Mouse (Mus musculus): Measurements from ENCODE around the gene Txn2. TPM values are rescaled to one million over a fixed set of nuclear protein-coding genes. Genes with fewer than 3 reads are reported as not detected.
"Not testable (repeated sequence)": the region's sequence is repeated elsewhere in the genome, so short reads cannot be mapped to it uniquely, and the experiment has no call there.

Txn2 gene
- polyA plus RNA-seq, 1 experiment: 208 TPM

DNA sequence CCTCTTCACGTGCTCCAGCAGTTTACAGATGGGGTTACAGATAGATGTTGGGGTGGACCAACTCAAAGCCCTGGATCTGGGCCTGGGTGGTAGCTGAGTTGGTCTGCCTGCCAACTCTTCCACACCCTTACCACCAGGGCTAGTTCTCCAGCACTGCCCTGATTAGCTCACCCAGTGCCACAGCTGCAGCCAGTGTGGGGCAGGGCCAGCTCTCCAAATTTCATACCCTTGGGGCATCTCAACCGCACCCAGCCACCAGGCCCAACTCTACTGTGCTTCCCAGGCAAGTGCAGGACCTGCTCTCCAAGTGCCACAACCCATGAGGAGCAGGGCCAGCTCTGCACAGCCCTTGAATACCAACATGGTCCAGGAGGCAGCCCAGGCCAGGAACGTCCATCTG is 49.0 kb downstream of the Txn2 start:
- DNase-seq (ENCODE audit: low read depth): no peak

DNA sequence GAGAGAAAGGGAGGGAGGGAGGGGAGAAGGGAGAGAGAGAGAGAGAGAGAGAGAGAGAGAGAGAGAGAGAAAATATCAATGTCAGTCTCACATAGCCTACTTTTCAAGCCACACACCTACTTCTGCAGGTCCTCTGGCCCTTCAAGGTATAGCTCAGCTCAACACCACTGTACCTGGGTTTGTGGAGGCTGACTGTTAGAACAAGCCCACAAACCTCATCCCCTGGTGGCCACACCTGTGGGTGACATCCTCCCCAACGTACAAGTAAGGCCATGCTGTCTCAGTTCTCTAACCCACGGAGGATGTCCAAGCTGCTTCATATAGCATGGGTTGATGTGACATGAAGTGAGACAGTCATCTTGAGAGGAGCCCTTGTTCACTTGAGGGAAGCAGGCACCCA is 51.6 kb downstream of the Txn2 start:
- DNase-seq (ENCODE audit: low read depth): no peak

DNA sequence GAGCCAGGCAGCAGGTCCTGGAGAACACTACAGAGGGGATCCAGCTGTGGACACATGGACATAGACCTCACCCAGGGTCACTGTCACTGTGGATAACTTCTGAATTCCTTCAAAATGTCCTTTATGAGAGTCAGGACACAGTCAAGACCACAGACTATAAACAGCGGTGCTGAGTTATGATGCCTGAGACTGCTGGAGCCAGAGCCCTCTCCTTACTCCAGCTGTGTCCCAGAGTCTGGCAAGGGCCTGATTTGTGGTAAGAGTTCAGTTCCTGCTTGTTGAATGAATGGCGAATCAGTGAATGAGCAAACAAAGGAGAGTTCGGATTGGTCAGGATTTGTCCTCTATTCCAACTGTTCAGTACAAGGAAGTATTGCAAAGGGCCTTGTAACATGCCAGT is 52.1 kb downstream of the Txn2 start:
- DNase-seq (ENCODE audit: low read depth): no peak

DNA sequence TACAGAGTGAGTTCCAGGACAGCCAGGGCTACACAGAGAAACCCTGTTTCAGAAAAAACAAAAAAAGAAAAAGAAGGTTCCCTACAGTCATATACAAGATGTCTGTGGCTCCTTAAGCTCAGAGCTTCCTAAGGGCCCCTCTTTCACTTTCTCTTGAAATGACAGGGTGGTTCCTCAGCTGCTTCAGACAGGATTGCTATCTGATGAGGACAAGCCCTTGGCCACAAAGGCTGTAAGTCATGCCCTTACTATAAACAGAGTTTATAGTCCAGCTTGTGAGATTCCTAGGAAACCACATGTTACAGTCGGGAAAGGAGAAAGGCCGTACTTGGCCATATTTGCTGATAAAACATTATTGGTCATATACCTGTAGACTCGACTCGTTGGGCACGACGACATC is 52.9 kb downstream of the Txn2 start:
- no peak for DNase-seq (ENCODE audit: low read depth)

DNA sequence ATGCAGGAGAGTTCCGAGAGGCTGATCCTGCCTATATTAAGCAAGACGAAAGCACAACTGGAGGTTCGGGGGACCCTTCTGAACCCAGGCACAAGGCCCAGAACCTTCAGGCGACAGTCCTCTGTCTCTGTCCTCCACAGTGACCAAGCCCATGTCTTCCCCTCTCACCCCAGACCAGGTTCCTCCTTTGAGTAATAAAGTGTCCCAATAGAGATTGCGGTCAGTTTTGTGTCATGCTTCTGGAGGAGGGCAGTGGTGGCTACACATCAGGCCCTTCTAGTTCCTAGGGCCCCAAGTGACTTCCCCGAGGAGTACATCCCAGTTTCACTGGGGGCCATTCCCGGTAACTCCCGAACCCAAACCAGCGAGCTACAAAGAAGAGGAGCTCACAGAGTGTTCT is 54.0 kb downstream of the Txn2 start:
- no peak for DNase-seq (ENCODE audit: low read depth)

DNA sequence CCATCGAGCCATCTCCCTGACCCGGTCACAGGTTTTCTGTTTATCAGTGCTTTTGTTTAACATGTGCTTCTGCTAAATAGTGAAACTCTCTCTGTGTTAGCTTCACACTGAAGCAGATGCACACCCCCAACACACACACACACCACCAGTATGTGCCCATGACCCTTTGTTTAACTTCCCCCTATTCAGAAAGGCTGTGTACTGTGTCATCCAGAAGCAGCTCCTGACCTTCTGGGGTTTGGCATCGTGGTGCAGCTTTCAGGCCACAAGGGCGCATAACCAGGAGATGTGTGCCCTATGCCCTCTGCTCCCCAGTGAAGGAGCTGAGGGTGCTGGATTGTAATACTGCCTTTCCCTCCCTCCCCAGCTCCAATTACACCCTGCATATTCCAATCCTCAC is 54.5 kb downstream of the Txn2 start:
- DNase-seq (ENCODE audit: low read depth): no peak

DNA sequence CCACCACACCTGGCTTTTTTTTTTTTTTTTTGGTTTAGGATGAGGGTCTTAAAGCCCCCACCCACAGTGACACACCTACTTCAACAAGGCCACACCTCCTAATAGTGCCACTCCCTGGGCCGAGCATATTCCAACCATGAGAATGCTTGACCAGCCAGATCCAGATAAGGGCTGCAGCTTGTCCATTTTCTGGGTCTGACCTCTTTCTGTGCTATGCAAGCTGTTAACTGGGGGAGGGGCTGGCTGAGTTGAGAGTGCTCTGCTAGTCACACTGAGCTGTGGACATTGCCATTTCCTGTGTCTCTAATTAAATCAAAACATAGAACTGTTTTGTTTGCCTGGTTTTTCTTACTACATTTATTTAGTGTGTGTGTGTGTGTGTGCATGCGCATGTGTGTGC is 55.2 kb downstream of the Txn2 start:
- no peak for DNase-seq (ENCODE audit: low read depth)

DNA sequence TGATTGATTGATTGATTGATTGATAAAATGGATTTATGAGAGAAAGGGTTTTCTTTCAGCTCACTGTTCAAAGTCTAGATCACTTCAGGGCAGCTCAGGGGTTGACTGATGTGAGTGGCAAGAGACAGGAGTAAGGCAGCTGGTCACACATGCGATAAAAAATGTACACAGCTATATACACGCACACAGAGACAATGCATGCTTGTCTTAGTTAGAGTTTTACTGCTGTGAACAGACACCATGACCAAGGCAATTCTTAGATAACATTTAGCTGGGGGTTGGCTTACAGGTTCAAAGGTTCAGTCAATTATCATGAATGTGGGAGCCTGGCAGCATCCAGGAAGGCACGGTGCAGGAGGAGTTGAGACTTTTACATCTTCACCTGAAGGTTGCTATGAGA is 55.8 kb downstream of the Txn2 start:
- no peak for DNase-seq (ENCODE audit: low read depth)

DNA sequence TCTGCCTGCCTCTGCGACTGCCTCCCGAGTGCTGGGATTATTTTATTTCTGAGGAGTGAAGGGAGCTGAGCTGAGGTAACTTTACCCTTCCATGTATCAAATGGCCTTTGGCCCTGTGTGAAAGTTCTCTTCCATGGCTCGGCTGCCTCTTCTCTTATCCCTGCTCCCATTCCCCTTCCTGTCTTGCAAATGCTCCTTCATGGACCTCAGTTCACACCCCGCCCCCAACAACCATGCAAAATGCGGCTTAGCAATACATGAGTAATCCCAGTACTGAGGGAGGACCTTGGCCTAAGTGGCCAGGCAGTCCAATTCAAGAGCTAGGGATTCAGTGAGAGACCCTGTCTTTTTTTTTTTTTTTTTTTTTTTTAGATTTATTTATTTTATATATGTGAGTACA is 60.5 kb downstream of the Txn2 start:
- no peak for DNase-seq (ENCODE audit: low read depth)

DNA sequence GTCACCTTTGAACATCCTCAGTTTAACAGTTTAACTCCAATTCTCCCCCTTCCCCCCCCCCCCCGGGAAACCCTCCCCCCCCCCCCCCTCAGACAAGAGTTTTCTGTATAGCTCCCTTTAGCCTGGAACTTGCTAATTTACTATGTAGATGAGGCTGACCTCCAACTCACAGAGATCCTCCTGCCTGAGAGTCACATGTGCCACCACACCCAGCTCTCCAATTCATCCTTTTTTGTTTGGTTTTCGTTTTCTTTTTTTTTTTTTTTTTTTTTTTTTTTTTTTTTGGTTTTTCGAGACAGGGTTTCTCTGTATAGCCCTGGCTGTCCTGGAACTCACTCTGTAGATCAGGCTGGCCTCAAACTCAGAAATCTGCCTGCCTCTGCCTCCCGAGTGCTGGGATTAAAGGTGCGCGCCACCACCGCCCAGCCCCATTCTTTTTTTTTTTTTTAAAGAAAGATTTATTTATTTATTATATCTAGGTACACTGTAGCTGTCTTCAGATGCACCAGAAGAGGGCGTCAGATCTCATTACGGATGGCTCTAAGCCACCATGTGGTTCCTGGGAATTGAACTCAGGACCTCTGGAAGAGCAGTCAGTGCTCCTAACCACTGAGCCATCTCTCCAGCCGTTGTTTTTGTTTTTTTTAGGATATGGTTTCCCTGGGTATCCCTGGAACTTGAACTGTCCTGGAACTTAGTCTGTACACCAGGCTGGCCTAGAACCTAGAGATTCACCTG is 61.4 kb downstream of the Txn2 start:
- not testable (repeated sequence) for DNase-seq (ENCODE audit: low read depth)

DNA sequence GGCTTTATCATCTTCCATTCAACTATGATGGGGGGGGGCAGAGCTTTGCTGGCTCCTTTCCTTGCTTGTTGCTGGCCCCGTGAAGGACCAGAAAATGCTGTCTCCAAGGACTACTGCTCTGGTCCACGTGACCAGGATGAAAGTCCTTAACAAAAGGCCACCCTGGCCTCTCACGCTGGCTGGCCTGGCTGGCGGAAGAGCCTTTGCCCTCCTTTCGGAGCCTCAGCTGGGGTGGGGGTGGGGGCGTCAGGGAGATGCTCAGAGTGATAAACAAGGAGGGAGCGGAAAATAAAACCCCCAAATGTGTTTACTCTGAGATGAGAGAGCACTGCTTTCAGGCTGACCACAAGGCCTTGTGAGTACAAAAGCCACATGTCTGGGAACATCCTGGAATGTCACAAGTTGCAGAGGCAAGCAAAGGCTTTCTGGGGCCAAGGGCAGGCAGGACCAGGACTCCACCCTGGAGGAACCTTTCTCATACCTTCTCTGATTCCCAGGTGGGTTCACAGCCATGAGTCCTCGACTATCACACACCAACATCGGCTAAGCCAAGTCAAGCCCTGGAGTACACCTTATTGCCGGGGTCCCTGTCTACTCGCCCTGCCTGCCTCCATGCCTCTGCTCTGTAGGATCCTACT is 62.1 kb downstream of the Txn2 start:
- DNase-seq (ENCODE audit: low read depth): no peak

Other genes with a start within 250 kb of the Txn2 start
- 0.09 and 0.34 TPM in 2 replicates for gene Apol7e, start 230.1 kb downstream of the Txn2 start, polyA plus RNA-seq (2012; rRNA removed)
- gene Apol9b, start 200.0 kb downstream of the Txn2 start, polyA plus RNA-seq (2012; rRNA removed): 3.7 and 4.1 TPM in 2 replicates
- 0.07 TPM in 1 of 2 replicates, not detected in the other for gene Apol8, start 172.0 kb downstream of the Txn2 start, polyA plus RNA-seq (2012; rRNA removed)
- gene Myh9, start 86.8 kb downstream of the Txn2 start, polyA plus RNA-seq (2012; rRNA removed): 68.6 and 83.3 TPM in 2 replicates
- 38.5 and 50.1 TPM in 2 replicates for gene Foxred2, start 27.7 kb upstream of the Txn2 start, polyA plus RNA-seq (2012; rRNA removed)
- 117 and 127 TPM in 2 replicates for gene Eif3d, start 41.8 kb upstream of the Txn2 start, polyA plus RNA-seq (2012; rRNA removed)
- gene Cacng2, start 191.0 kb upstream of the Txn2 start, polyA plus RNA-seq (2012; rRNA removed): not detected in 2 replicates
- 36.6 and 40.8 TPM in 2 replicates for gene Ift27, start 245.1 kb upstream of the Txn2 start, polyA plus RNA-seq (2012; rRNA removed)